Mouse (Mus musculus): Measurements from ENCODE around the gene Clrn3.
A peak's percentile ranks its signal among the peaks of the same experiment; 100 is the strongest.

Clrn3 gene

GRCm38 (mm10) chr7:135487423-135487822 lies 41.0 kb downstream of the Clrn3 start:
- DNase-seq (ENCODE audit: low read depth), result peak; percentile 65

- DNase-seq (ENCODE audit: low read depth), result no peak
Observed at GRCm38 (mm10) chr7:135486645-135487382, 41.6 kb downstream of the Clrn3 start.

GRCm38 (mm10) chr7:135485796-135486410 lies 42.6 kb downstream of the Clrn3 start:
- DNase-seq (ENCODE audit: low read depth), result no peak

- no peak for DNase-seq (ENCODE audit: low read depth)
Observed at GRCm38 (mm10) chr7:135485116-135485795, 43.2 kb downstream of the Clrn3 start.

GRCm38 (mm10) chr7:135484341-135484740 lies 44.1 kb downstream of the Clrn3 start:
- no peak for DNase-seq (ENCODE audit: low read depth)

- DNase-seq (ENCODE audit: low read depth), result no peak
Observed at GRCm38 (mm10) chr7:135483751-135484150, 44.7 kb downstream of the Clrn3 start.

- no peak for DNase-seq (ENCODE audit: low read depth)
Observed at GRCm38 (mm10) chr7:135481150-135481549, 47.3 kb downstream of the Clrn3 start.

- DNase-seq (ENCODE audit: low read depth), result no peak
Observed at GRCm38 (mm10) chr7:135479912-135480311, 48.5 kb downstream of the Clrn3 start.

- no peak for DNase-seq (ENCODE audit: low read depth)
Observed at GRCm38 (mm10) chr7:135479322-135479880, 49.1 kb downstream of the Clrn3 start.

- no peak for DNase-seq (ENCODE audit: low read depth)
Observed at GRCm38 (mm10) chr7:135477256-135477655, 51.2 kb downstream of the Clrn3 start.

GRCm38 (mm10) chr7:135475981-135476380 lies 52.5 kb downstream of the Clrn3 start:
- DNase-seq (ENCODE audit: low read depth), result no peak

GRCm38 (mm10) chr7:135470319-135470718 lies 58.1 kb downstream of the Clrn3 start:
- no peak for DNase-seq (ENCODE audit: low read depth)

- no peak for DNase-seq (ENCODE audit: low read depth)
Observed at GRCm38 (mm10) chr7:135468631-135469030, 59.8 kb downstream of the Clrn3 start.

GRCm38 (mm10) chr7:135465293-135465692 lies 63.2 kb downstream of the Clrn3 start:
- DNase-seq (ENCODE audit: low read depth), result no peak

GRCm38 (mm10) chr7:135464689-135465259 lies 63.7 kb downstream of the Clrn3 start:
- DNase-seq (ENCODE audit: low read depth), result peak; percentile 15

Data from naive thymus-derived CD4-positive, alpha-beta T cell, adult 2 months (primary cell).